Mouse (Mus musculus) granulocyte monocyte progenitor cell, adult 5-6 weeks (primary cell): ENCODE data around the gene Sdr39u1. TPM values are rescaled to one million over a fixed set of nuclear protein-coding genes. Genes with fewer than 3 reads are reported as not detected.

Experiments
- ATAC-seq: replicated peaks from 2 replicates; pipeline ENCODE4 v1.8.0; 2016; ENCODE audit warnings: mild to moderate bottlenecking, moderate TSS enrichment, inconsistent platforms; ENCODE audit not compliant: poor library complexity, severe bottlenecking
- total RNA-seq, 2 experiments: library from RNA; stranded (forward) in 1 of 2; stranded (reverse) in 1 of 2; fragments of 200-712, 200-1000 nt in 1 of 2; fragments of >200 nt in 1 of 2; fragmentation: Nextera tagmentation in 1 of 2; gene quantifications; 2 replicates each; pipeline ENCODE4 v1.2.3; 2014 to 2017

Sdr39u1 gene
- total RNA-seq (2014; fragmentation: Nextera tagmentation) (13.8 and 15.3 TPM in 2 replicates), total RNA-seq (2017) (6.5 and 13.5 TPM in 2 replicates)

GRCm38 (mm10) chr14:55899701-55900413 lies at the start of gene Sdr39u1:
Sdr39u1 (minus strand) TSS chr14:55900293.
- peak; percentile 92 for ATAC-seq

DNA sequence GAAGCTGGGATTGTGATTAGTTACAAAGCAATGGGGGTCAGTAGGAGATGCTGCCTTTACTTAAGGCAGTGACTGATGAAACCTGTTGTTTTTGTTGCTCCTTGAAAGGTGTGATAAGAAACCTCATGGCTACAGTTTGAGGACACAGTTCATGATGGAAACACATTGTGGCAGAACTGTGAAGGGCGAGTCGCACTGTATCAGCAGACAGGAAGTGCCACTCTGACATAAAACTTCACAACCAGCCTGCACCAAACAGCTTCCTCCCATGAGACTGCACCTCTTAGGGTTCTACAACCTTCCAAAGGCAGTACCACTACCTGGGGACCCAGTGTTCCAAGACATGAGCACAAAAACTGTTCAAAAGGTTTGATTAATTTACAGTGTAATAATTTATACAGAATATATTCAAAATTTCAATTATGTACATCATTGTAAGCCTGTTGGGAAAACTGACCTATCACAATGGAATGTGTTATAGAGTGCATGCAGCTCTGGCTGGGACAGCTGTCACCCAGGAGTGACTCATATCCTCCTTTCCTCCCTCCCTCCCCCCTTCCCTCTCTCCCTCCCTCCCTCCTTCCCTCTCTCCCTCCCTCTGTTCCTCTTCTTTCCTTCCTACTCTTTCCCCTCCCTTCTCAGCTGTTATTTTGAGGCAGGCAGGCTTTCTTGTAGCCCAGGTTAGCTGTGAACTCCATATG lies 46.3 kb upstream of the Sdr39u1 start:
- ATAC-seq: no peak

GRCm38 (mm10) chr14:55944575-55944974 lies 44.5 kb upstream of the Sdr39u1 start, which contains the start of gene Cma1:
Cma1 (minus strand) TSS chr14:55944675.
- ATAC-seq: no peak

GRCm38 (mm10) chr14:55943601-55944000 lies 43.5 kb upstream of the Sdr39u1 start:
- ATAC-seq: no peak

GRCm38 (mm10) chr14:55940070-55940800 lies 40.1 kb upstream of the Sdr39u1 start:
- ATAC-seq: no peak

DNA sequence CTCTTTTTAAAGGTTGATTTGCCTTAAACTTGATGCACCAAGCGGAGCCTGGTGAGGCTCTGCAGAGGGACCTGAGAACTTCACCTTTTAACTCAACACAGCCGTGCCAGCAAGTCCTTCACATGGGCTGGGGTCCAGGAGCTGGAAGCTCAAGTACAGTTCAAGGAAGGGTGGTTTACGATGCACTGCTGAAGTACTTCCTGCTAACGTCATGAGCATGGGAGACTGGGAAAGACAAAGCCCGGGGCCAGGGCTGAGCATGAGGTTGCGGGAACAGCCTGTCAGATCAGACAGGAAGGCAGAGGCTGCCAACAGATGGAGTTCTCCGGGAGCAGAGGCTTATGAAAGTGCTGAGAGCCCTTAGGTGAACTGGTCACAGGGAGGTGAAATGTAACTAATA lies 33.5 kb upstream of the Sdr39u1 start:
- no peak for ATAC-seq

DNA sequence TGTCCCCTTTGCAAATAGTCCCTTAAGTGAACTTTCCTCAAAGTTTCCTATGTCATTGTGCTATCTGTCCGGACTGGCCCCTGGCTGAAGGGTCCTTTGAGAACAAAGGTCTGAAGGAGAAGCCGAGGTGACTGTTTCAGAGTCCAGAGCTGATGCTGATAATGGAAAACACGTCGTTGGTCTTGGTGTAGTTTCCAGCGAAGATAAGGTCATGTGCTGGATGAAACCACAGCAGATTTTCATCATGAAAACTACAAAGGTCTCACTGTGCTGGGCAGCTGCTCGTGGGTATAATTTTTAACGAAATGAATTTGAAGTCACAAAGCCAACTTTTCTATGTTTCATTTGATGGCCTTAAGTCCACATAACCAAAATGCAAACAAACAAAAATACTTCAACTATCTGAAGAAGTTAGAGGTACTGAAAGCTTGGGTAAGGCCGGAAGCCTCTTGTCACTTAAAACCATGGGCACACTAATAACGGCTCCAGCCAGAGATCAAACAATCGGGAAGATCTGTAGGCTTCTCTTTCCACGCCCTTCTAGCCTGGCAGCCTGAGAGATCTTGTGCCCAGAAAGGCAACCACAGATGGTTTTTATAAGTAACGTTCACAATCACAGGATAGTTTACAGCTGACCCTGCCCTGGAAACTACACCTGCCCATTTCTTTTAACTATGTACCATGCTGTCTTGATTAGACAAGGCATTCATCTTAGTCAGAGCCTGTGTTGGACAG lies 29.3 kb upstream of the Sdr39u1 start:
- no peak for ATAC-seq

DNA sequence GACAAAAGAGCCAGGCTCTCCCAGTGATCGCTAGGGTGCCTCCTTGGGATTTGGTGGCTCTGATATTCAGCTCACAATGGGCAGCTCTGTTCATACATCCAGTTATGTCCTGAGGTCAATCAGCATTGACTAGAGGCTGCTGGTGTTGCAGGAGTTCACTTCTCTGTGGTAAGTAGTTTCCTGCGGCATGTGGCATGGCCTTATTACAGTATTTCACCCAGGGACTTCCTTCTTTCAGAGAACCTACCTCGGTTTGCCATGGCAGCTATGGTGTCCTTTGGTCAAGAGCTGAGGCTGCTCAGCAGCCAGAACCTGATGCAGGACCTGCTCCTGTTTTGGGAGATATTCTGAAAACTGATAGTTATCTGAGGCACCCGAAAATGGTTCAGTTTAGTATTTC lies 26.8 kb upstream of the Sdr39u1 start:
- peak; percentile 79 for ATAC-seq

DNA sequence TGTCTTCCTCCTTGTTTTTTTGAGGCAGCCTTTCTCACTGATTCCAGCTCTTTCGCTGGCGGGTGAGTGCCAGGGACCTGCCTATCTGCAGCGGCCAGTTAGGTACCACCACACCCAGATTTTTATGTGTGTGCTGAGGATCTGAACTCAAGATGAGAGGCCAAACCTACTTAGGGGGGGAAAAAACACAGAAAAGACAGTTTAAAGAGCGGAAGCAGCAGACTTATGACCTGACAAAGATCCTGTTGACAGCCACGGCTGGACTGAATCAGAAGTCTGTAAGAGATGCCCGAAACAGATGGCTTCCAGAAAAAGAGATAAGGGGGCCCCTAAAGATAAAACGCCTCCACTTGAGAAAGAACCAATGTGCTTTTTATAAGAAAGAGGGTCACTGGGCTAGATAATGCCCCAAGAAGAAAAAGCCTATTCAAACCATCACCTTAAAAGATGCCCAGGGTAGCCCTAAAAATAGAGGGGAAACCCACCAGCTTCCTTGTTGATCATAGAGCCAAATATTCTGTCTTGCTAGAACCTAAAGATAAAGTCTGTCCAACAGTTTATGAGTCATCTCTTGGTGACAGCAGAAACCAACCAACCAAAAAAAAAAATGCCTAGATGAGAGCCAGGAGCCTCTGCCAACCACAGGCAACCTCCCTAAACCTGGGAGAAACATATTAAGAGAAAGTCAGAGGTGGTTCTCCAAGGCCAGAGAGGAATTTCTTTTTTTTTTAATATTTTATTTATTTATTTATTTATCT lies 22.6 kb upstream of the Sdr39u1 start:
- no peak for ATAC-seq

DNA sequence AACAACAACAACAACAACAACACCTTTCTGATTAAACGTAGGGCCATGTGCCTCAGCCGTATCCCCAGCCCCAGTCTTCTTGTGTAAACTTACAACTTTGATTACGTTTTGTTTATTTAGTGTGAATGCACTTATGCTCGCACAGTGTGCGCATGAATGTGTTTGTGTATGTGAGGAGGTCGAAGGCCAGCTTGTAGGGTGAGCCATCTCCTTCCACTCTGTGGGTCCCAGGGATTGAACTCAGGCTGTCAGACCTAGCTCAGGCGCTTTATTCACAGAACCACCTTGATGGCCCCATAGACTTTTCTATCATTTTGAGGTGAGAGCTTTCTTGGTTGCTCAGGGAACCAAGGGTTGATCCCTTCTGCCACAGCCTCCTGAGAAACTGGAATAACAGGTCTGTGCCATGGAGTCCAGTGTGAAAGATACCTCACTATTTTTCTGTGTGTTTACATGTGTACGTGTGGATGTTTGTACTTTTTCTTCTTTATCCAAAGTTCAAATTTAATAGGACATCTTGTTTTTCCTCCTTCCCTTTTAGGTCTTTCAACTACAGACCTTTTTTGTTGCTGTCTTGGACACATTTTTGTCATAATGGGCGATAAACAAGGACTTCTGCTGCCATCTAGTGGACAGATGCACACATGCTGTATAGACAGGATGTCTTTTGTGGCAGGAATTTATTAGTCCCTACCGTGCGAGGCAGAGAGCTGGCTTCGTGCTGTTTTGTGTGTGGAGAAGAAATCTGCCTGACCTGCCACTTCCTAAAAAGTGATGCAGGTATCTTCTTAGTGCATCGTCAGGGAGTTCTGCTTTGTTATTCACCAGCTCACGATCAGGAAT lies 18.4 kb upstream of the Sdr39u1 start:
- peak; percentile 87 for ATAC-seq

DNA sequence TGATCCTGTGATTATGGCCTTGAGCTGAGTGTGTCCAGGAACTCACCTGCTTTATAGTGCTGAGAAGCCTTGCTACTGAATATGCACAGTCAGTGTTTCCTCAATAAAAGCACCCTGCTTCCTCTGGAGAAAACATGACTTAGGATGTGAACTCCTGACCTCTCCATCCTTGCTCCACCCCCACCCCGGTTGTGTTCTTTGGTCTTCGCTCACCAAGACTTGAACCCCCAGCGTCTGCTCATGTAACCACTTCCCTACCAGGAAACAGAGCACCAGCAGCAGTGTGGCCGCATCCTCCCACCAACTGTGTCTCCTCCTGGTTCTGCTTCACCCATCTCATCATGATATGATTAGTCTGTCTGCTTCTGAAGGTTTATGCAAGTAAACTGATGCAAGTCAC lies 13.3 kb upstream of the Sdr39u1 start:
- no peak; the same call in 1 of the 2 replicates for ATAC-seq

DNA sequence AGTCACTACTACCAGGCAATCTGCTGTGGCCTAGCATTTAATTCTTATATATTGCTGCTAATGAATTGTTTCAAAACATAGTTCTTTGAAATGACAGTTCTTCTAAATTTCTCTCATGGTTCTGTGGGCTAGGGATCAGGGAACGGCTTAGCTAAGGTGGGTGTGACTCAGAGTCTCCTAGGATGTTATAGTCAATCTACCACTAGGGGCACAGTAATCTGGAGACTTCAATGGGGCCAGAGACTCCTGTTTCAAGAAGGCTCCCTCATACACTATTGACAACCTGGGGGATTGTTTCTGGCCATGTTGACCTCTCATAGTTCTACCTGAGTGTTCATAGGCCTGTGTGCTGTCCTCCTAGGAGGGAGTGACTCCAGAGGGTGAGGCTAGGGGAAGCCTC lies 5.4 kb upstream of the Sdr39u1 start:
- peak; percentile 61 for ATAC-seq

DNA sequence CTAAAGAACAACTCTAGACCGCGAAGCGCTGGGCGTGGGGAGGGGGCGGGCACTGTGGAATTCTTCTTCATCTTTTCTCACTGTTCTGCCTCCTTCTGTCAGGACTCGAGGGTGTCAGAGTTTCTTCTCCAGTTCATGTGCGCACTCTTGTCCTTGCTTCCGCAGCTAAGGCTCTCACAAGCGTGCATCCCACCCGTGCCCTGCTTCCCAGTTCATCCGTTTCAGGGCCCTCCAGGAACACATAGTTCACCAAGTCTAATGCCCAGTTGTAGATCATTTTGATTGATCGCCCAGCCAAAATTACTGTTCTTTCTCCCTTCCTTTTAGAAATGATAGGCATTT lies 292 bp upstream of the Sdr39u1 start:
- no peak for ATAC-seq

DNA sequence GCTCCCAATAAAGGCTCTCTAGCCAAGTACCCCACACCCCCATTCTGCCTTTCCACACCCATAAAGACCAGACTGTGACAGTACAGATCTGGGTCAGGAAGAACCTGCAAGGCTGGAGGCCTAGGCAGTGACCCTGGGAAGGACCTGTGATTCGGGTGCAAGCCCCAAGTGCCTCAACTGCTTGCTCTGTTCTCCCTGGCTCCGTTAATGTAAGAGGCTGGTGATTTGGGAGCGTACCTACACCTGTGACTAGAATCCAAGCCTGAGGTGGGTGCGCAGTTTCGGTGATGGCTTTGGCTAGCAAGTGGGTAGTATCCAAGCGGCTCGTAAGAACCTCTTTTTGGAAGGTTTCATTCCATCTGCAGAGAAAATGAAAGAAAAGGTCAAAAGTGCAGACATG lies 1.1 kb downstream of the Sdr39u1 start:
- no peak for ATAC-seq

DNA sequence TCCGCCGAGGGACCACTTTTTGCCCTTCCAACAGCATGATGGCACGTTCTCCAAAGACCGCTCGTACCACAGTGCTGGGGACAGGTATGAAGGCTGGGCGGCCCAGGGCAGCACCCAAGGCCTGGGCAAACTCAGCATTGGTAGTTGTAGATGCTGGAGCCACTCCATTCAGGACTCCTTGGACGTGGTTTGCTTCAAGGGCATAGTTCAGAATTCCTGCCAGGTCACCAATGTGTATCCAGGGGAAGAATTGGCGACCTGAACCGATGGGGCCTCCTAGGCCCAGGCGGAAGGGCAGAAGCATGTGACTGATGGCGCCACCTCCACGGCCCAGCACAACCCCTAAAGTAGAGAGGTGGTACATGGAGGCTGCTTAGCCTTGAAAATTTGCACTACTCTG lies 2.4 kb downstream of the Sdr39u1 start:
- ATAC-seq: no peak

DNA sequence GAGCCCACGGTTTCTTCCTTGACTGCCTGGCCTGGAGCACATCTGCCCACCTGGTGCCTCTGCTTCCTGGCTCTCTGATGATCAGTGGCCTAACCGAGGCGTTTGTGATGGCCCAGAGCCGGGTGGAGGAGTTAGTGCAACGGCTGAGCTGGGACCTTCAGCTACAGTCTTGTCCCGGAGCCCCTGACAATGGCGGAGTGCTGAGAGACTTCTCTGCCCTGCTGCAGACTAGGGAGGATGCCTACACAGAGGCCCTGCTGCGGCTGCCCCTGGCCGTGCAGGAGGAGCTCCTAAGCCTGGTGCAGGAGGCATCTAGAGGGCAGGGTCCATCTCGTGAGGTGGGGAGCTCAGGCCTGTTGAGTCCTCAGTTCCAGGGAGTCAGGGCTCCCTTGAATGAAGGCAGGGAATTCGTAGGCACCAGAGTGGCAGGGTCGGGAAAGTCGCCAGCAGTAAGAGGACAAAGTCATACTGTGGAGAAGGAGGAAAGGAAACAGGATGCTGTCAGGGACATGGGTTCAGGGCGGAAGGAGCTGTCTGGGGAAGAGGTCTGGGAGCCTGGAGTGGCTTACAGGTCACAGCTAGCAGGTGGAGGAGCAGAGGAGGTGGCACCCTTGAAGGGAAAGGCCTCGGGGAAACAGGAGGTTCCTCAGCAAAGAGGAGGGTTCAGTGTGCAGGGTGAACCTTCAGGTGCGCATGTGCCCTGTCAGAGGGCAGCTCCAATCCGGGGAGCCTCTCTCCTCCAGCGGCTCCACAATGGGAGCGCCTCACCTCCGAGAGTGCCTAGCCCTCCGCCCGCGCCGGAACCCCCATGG lies 13.3 kb downstream of the Sdr39u1 start:
- no peak for ATAC-seq

GRCm38 (mm10) chr14:55885791-55886271 lies 14.3 kb downstream of the Sdr39u1 start:
- peak; percentile 66 for ATAC-seq
